Mouse (Mus musculus) brain, embryonic 18.5 days (tissue): Measurements from ENCODE around the gene Phf19.

Experiments used
- DNase-seq: peaks from one replicate; pipeline ENCODE4 v3.0.0-alpha.2; 2012; ENCODE audit warnings: low read depth, low spot score

Gene Phf19

GRCm38 (mm10) chr2:34913218-34914068 is at the start of gene Phf19:
Gene Phf19 (minus strand): TSS chr2:34914026.
- no peak for DNase-seq

GRCm38 (mm10) chr2:34963371-34963956 is 49.6 kb upstream of the Phf19 start:
- no peak for DNase-seq

- no peak for DNase-seq
Observed at GRCm38 (mm10) chr2:34962893-34963292, 49.1 kb upstream of the Phf19 start.

- DNase-seq = no peak
Observed at GRCm38 (mm10) chr2:34962211-34962610, 48.4 kb upstream of the Phf19 start.

- DNase-seq = no peak
Observed at GRCm38 (mm10) chr2:34961481-34962036, 47.7 kb upstream of the Phf19 start, which contains the start of gene Traf1. Gene Traf1 (minus strand): TSS chr2:34961772.

- DNase-seq = no peak
Observed at GRCm38 (mm10) chr2:34960966-34961365, 47.1 kb upstream of the Phf19 start.

GRCm38 (mm10) chr2:34960466-34960865 is 46.6 kb upstream of the Phf19 start:
- no peak for DNase-seq

GRCm38 (mm10) chr2:34958582-34958981 is 44.8 kb upstream of the Phf19 start:
- no peak for DNase-seq

- DNase-seq = no peak
Observed at GRCm38 (mm10) chr2:34958036-34958435, 44.2 kb upstream of the Phf19 start.

GRCm38 (mm10) chr2:34957405-34957804 is 43.6 kb upstream of the Phf19 start:
- DNase-seq = no peak

GRCm38 (mm10) chr2:34956941-34957340 is 43.1 kb upstream of the Phf19 start:
- no peak for DNase-seq

GRCm38 (mm10) chr2:34954344-34954743 is 40.5 kb upstream of the Phf19 start:
- DNase-seq = no peak

- DNase-seq = no peak
Observed at GRCm38 (mm10) chr2:34953547-34954116, 39.8 kb upstream of the Phf19 start.

- DNase-seq = no peak
Observed at GRCm38 (mm10) chr2:34953018-34953417, 39.2 kb upstream of the Phf19 start.

GRCm38 (mm10) chr2:34951469-34951868 is 37.6 kb upstream of the Phf19 start:
- no peak for DNase-seq

- no peak for DNase-seq
Observed at GRCm38 (mm10) chr2:34948622-34949021, 34.8 kb upstream of the Phf19 start.

- no peak for DNase-seq
Observed at GRCm38 (mm10) chr2:34946046-34946445, 32.2 kb upstream of the Phf19 start.

GRCm38 (mm10) chr2:34945580-34945979 is 31.8 kb upstream of the Phf19 start:
- DNase-seq = no peak

GRCm38 (mm10) chr2:34944761-34945160 is 30.9 kb upstream of the Phf19 start:
- no peak for DNase-seq

GRCm38 (mm10) chr2:34943556-34944120 is 29.8 kb upstream of the Phf19 start:
- no peak for DNase-seq

- DNase-seq = no peak
Observed at GRCm38 (mm10) chr2:34941061-34941675, 27.3 kb upstream of the Phf19 start.

GRCm38 (mm10) chr2:34940246-34940645 is 26.4 kb upstream of the Phf19 start:
- no peak for DNase-seq
